Mouse (Mus musculus) mesoderm, embryonic 11.5 days (tissue): ENCODE measurements around the gene Edf1.

ENCODE experiments used
- DNase-seq: peaks from one replicate; pipeline ENCODE4 v3.0.0-alpha.2; 2012; ENCODE audit warnings: low read depth, low spot score

Edf1 gene

DNA sequence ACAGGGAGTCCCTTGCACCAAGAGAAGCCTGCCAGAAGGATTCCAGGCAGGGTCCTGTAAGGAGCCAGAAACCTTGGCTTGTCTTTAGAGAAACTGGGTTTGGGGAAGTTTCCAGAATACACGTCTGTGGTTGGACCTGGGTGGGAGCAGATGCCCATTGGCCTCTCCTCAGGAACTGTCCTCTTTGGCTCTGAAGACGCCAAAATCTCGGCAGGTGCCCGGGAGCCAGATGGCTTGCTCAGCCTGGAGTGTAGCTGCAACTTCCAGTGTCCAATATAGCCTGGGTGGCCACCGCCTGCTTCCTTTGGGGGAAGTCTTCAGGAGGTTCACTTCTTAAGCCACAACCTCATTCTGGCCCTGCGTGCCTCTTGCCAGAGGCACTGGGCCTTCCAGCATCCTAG lies 24.3 kb downstream of the Edf1 start:
- DNase-seq = no peak

DNA sequence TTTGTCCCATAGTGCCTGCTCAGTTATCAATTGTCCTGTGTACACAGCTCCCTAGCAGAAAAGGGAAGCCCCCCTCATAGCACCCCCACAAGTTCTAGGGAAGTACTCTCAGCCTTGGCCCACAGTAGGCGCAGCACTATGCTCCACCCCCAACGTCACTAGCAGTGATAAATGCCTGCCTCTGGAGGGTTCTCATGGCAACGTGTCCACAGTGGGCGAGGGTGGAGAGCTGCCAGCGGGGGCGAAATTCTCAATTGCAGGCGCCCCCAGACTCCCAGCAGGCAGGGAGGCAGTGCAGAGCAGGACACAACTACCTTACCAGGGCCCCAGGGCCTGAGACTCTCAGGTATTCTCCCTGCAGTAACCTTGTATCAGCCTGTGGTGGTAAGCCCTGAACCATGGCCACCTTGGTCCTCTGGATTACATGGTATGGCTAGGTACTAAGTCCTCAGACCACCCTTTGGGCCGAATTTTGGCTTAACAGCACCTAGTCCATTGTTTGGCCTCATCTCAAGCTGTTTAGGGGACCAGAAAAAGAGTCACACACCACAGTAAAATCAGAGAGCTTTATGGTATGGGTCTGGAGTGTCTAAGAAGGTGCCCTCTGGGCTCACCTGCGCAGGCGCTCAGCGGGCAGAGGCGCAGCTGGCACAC lies 24.9 kb downstream of the Edf1 start:
- DNase-seq = peak; percentile 28

DNA sequence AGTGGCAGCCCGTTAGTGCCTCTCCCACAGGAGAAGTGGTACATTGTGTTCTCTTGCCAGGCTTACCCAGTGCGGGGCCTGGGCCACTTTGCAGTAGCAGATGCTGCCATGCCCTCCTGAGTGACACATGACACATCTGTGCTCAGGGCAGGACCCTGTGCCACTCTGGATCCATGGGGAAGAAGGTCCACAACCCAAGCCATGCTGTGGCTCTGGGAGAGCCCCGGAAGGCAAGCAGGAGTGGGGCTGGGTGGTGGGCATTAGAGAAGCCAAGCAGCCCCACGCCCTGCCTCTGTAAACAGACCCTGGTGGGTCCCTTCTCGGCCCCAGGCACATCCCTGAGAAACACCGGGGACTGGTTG lies 25.5 kb downstream of the Edf1 start:
- DNase-seq = no peak

DNA sequence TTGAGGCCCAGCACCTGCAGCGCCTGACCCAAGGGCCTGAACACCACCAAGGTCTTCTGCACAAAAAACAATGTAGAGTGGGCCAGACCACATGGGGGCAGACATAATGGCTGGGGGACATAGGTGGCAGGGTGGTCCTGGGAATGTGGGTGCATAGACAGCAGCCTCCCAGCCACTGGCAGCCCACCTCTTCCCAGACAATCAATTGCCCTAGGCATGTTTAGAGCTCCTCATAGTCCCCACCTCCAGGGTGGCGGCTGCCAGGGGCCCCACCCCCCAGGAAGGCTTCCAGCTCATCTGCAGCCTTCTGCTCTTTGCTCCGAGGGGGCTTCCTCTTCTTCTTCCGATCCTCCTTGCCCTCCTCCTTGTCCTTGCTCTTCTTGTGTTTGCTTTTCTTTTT lies 25.9 kb downstream of the Edf1 start:
- DNase-seq = no peak

DNA sequence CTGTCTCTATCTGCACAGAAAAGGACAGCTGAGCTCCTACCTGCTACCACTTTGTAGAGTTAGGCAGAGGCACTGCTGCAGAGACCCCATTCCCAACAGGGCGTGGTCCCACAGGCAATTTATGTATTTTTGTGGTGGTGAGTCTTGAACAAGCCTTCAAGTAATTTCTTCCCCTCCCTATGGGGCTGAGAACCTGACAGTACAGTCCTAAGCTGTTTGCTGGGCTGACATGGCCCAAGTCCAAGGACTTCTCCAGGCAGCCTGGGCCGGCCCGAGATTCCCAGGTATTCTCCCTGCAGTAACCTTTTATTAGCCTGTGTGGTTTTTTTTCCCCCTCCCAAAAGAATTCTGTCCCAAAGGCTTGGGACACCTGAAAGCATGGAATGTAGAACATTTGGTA lies 26.5 kb downstream of the Edf1 start:
- DNase-seq = no peak

DNA sequence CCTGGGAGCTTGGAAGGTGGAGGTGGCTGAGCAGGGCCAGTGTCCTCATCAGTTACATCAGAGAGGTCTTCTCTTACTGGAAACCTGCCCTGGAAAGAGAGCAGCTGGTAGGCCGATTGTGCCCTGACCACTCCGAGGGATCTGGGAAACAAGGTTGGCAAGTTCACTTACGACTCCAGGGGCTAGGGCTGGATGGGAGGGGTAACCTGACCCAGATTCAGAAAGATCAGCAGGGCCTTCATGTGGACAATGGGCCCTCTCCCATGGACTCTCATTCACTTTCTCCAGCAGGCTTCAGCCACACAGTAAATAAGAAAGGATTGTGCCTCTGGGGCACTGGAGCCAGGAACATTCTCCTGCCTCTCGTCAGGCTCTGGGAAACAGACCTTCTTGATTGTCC lies 27.2 kb downstream of the Edf1 start:
- DNase-seq = no peak

DNA sequence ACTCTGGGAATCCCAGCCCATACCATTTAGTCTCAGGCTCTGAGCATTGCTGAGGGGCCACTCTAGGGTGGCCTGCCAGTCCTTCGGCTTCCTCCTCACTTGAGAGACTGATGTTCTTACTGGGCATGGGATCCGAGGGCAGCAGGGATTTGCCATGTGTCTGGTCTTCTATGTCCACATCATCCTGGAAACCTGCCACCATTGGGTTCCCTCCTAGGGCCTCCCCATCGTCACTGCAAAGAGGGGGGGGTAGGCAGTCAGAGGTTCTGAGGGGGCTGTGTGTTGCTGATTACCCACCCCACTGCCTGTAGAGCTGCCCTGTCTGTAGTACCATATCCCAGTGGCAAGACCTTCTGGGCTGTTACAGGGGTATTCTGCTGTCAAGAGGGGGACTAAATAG lies 28.0 kb downstream of the Edf1 start:
- DNase-seq = no peak

DNA sequence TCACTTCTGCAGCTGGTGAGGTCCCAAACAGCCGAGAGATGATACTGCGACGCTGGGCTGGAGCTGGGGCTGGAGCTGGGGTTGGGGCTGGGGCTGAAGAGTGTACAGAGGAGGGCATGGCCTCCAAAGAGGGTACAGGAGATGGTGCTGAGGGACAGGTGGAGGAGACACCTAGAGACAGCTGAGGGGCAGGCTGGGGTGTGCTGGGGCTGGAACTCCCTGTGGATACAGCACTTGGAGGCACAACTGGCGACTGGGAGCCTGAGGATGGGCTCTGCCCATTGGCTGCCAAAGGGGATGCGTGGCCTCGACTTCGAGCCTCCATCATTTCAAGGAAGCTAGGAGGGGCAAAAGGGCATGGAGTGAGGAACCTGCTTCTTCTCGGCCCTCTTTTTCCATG lies 29.6 kb downstream of the Edf1 start:
- DNase-seq = no peak

DNA sequence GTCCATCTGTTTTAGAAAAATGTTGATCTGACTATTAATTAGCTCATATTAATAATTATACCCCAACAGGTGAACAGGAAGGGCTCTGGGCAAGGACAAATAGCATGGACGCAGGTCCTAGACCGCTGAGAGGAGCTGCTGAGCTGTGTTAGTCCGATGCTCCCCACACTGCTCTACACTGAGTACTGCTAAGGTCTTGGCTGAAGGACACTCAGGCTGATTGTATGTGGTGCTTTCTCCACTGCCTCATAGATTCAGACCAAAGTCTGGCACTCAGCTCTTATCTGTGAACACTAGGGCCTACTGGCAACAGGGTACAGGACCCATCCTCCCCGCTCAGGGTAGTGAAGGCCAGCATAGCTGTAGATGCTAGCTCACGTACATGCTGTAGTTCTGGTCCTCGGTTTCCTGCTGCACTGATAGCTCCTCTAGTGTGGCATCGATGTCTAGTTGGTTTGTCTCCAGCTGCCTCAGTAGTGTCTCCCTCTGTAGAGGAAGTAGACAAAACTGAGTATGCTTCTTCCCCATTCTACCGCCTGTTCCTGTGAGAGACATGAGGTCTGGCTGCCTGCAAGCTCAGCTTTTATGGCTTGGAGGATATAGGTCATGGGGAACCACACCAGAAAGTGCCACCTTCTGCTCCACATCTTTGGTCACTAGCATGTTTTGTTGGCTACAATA lies 30.7 kb downstream of the Edf1 start:
- no peak for DNase-seq

DNA sequence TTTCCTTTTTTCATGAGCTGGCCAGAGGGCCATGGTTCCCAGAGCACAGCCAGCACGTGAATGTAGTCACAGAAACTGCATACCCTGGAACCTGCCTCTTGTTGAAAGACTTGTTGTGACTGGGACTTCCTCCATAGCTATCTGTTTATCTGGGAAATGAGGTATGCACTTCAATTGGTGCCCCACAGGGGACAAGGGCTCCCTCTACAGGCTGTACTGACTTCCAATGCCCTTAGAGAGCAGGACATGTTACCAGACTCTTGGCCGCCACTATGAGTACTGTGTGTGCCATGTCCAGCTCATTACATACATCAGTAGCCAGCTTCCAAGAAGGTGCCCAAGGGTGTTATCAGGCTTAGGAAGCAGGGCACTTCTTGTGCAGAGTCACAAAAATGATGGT lies 34.2 kb downstream of the Edf1 start:
- no peak for DNase-seq

DNA sequence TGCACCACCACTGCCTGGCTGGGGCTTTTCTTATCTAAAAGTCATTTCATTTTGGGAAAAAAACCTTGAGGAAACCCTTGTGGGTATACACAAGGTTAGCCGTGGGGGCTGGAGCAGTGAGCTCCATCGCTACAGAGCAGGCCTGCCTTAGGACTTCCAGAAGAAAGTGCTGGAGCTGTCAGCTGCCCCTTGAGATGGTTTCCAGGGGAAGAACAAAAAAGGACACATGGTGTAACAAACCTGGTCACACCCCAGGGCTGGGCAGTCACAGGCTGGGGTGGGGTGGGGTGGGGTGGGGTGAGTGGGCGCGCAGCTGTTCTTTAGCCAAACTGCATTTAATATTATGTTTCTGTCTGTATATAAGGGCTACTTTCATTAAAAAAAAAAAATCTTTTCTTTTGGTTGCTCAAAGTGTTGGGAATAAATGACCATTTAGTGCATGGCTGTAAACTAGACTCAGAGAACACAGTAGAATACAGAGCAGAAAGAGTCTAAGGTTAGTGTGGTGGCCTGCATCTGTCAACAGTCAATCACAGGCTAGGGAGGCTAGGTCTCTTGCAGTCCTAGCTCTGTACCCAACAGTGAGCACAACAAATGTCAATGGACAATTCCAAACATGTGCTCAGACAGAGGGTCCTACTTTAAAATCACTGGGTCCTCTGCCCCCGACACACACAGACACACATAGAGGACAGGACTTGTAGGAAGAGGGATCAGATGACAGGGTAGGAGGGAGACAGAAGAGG lies 39.3 kb downstream of the Edf1 start:
- no peak for DNase-seq

DNA sequence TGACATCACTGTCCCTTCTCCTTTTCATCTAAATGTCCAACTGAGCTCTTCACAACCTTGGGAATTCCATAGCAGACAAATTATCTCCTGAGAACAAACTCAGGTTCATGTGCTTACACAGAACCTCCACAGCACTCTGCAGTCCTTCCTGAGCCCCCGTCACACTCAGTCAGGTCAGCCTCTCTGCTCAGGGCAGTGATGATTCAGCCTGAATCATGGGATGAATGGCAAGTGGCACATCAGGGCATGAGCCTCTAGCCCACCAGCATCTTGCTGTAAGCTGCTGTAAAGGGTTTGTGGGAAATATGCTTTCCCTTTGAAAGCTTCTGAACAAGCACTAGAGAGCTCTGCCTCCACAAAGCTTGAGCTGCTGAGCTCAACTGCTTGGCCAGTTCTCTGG lies 41.1 kb downstream of the Edf1 start:
- DNase-seq = no peak

DNA sequence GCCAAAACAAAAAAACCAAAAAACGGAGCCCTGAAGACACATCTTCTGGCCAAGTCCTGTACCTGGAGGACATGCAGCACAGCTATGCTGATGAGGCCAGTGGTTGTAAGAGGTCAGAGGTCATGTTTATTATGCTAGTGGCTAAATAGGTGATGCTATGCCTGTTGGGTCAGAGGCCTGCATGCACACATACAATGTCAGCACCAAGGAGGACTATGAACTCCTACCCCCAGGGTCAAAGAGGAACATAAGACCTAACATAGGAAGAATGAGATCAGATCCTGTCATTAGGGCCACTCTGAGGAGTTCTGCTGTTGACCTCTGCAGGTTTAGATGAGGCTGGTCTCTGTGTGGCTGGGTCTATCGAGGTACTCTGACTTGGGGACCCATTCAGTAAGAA lies 42.4 kb downstream of the Edf1 start:
- no peak for DNase-seq

DNA sequence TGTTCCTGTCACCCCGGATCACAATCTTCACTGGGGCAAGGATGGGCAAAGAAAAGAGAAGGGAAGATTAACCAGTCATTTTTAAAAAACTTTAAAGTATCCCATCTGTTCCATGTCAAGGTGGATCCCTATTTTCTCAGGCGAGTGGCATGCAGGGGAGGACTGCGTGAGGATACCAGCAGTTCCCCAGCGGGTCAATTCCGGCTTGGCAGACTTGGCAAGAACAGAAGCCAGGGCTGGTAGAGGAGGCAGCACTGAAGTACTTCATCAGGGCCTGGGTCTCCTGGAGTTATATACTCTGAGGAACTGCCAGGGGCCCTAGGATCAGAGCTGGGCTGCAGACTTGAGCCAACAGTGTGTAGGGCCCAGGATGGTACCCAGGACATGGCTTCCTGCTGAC lies 44.9 kb downstream of the Edf1 start:
- DNase-seq = no peak

DNA sequence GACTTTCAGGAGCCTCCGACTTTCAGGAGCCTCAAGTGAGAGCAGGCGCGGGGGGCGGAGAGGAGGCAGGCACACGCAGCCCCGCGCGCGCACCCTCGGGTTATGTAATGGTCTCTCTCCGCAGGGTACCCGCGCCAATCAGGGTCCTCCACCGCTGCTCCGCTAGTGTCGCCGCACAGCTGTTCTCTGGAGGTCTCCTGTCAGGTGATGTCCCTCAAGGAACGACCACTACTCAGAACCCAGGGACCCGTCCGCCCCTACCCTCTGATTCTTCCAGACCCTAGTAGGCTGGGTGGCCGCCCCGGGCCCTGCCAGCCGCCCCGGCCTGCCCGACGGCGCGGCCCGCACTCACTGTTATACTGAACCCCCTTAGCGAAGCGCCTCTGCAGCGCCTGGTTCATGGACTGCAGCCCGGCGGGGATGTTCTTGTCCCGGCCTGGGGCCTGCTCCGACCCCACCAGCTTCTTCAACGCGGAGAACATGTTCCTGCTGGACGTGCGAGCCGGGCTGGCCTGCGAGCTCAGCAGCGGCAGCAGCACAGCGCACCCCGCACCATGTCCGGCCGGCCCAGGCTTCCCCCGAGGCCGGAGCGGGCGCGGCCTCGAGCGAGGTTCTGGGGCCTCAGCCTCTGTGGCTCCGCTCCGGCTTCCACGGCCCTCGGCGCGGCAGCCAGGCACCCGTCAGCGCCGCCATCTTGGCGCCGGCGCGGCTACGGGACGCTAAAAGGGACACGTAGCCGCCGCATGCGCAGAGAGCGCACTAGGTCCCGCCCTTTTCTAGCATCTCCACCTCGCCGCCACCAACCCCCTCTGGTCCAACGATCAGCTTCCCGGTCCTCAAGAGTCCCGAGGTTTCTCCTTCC lies 50.3 kb downstream of the Edf1 start, which contains the start of gene Rabl6:
Gene Rabl6 (minus strand): TSS at position 761 of the 862 bp plus-strand sequence.
- peak; percentile 93 for DNase-seq

DNA sequence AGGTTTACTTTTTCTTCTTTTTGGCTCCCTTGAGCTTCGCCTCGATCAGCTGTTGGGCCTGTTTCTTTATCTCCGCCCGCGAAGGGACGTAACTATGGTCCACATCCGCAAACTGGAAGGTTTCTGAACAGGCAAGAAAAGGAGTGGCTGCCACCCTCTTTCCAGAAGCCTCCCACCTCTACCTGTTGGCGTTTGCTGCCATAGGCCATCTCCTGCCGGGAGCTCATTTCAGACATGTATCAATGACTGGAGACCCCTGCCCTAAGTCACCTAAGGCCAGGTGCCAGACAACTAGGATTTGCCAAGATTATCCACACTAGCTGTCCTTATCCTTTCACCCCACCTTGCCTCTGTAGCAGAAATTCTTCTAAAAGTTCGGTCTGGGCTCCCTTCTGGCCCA lies 51.0 kb downstream of the Edf1 start:
- DNase-seq = no peak
